Mouse (Mus musculus) embryonic fibroblast, embryonic 13.5 days (primary cell): ENCODE data around the gene Cecr2. TPM values are rescaled to one million over a fixed set of nuclear protein-coding genes. Genes with fewer than 3 reads are reported as not detected.

ENCODE experiments used
- H3K27ac ChIP-seq: 2 replicates; pipeline ENCODE4 v1.5.1; 2012; ENCODE audit warnings: low read length, control low read depth, inconsistent platforms; ENCODE audit not compliant: insufficient read depth
- H3K4me1 ChIP-seq: 2 replicates; pipeline ENCODE4 v1.6.1; 2011; ENCODE audit warnings: low read length; ENCODE audit not compliant: control insufficient read depth, insufficient read depth
- H3K4me3 ChIP-seq: 2 replicates; pipeline ENCODE4 v1.5.1; 2011; ENCODE audit warnings: mild to moderate bottlenecking, control low read depth, low read length; ENCODE audit not compliant: insufficient read depth
- CTCF ChIP-seq: IDR thresholded peaks from 2 replicates; pipeline ENCODE4 v1.5.1; 2011; ENCODE audit warnings: mild to moderate bottlenecking, control low read depth, low read length, moderate library complexity, borderline replicate concordance; ENCODE audit not compliant: insufficient read depth
- POLR2A ChIP-seq: IDR thresholded peaks from 2 replicates; pipeline ENCODE4 v1.6.1; 2011; ENCODE audit warnings: low read depth, mild to moderate bottlenecking, control low read depth, low read length, moderate library complexity
- polyA plus RNA-seq: library from polyadenylated mRNA; stranded (reverse); fragments of >200 nt; gene quantifications from 2 replicates; pipeline ENCODE4 v1.2.4, GENCODE M21; 2011; ENCODE audit warnings: low read depth; ENCODE audit not compliant: missing spikeins, insufficient read length

The Cecr2 gene
- polyA plus RNA-seq, 1 experiment: not detected

- no peak for TF ChIP-seq CTCF
- no peak for TF ChIP-seq POLR2A
- H3K27ac ChIP-seq: no peak overlapping the region
- no peaks in the 10 kb centered on the region for H3K4me1 ChIP-seq
- no peak overlapping the region for H3K4me3 ChIP-seq
Measured at GRCm38 (mm10) chr6:120769972-120770371, 103.8 kb downstream of the Cecr2 start.

DNA sequence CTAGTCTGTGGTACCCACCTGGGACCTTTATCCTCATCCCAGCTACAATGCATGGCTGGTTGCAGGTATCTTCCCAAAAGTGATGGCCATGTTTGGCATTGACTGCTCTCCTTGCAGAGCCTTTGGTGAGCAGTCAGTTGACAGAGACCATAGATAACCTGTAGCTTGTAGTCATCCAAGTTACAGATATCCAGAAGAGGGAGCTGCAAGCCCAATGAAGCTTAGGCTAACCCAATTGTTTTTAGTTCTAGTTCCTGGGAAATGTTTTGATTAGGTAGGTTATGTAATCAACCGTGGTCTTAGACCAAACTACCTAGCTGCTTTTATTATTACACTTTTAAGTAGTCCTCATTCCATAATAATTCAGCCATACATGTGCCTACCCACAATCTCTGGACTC is 105.2 kb downstream of the Cecr2 start:
- no peak overlapping the region for H3K4me3 ChIP-seq
- no peak overlapping the region for H3K27ac ChIP-seq
- H3K4me1 ChIP-seq: no peaks in the 10 kb centered on the region
- no peak for TF ChIP-seq POLR2A
- TF ChIP-seq CTCF: no peak

DNA sequence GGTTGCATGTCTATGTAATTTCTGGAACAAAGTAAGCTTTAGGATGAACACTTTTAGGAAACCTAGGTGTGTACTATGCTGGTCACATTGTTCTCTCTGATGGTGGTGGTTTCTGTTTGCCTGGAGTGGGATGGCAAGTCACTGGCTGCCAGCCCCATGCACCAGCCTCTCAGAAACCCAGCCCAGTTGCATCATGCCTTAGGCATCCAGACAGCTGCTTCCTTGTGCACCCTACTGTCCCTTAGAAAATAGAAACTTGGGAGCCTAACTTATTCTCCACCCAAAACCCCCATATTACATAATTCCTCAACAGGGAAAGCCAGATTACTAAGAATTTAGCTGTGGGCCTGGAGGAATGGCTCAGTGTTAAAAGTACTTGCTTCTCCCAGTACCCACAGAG is 105.9 kb downstream of the Cecr2 start:
- no peaks in the 10 kb centered on the region for H3K4me1 ChIP-seq
- no peak for TF ChIP-seq CTCF
- no peak for TF ChIP-seq POLR2A
- H3K27ac ChIP-seq: no peak overlapping the region
- H3K4me3 ChIP-seq: no peak overlapping the region

- H3K4me1 ChIP-seq: no peaks in the 10 kb centered on the region
Measured at GRCm38 (mm10) chr6:120773149-120773628, 107.0 kb downstream of the Cecr2 start, which contains the start of gene Slc25a18. Gene Slc25a18 (plus strand): TSS chr6:120773578.

GRCm38 (mm10) chr6:120773763-120774162 is 107.6 kb downstream of the Cecr2 start:
- Histone ChIP-seq H3K4me3 (no peak overlapping the region), H3K27ac (no peak overlapping the region), H3K4me1 (no peaks in the 10 kb centered on the region)
- TF ChIP-seq CTCF (no peak), POLR2A (no peak)

More at GRCm38 (mm10) chr6:120773149-120773628, 107.0 kb downstream of the Cecr2 start, which contains the start of gene Slc25a18:
- H3K27ac ChIP-seq: no peak within 1 kb of the TSS
- H3K4me3 ChIP-seq: no peak within 1 kb of the TSS
- TF ChIP-seq CTCF (no peak), POLR2A (no peak)

DNA sequence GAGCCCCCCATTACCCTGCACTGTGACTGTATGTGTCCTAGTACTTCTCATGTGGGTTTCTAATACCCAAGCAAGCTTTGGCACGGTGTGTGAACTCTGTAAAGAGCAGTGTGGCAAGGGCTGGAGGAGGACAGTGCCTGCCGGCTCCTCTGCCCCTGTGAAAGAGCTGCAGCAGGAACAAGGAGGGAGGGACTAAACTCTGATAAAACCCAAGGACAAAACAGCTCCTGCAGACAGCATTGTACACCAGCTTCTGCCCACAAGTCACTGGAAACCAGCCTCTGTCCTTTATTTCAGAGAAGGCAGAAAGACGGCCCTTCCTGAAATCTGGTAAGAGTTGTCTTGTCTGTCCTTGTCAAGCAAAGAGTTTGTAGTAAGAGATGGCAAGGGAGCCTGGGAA is 110.1 kb downstream of the Cecr2 start:
- Histone ChIP-seq H3K27ac (no peak overlapping the region), H3K4me3 (no peak overlapping the region), H3K4me1 (no peaks in the 10 kb centered on the region)
- TF ChIP-seq POLR2A (no peak), CTCF (no peak)

GRCm38 (mm10) chr6:120777533-120777932 is 111.4 kb downstream of the Cecr2 start:
- H3K4me3 ChIP-seq: no peak overlapping the region
- no peak overlapping the region for H3K27ac ChIP-seq
- no peak for TF ChIP-seq CTCF
- no peak for TF ChIP-seq POLR2A
- no peaks in the 10 kb centered on the region for H3K4me1 ChIP-seq

DNA sequence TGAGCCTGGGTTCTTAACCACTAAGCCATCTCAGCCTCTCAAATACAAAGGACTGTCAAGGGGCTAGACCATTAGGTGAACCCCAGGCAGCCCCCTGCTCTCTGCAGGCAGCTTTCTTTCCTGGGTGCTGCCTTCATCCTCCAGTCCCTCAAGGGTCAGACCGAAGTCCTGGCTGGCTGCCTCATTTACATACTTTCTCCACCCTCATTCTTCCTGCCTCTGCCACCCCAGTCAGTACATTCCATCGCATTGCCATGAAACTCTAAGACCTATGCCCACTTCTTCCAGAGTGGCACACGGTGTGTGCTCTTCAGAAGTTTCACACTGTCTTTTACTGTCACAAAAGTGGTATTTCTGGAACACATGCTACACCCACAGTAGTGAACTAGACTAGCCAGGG is 112.1 kb downstream of the Cecr2 start:
- H3K4me3 ChIP-seq: no peak overlapping the region
- H3K27ac ChIP-seq: no peak overlapping the region
- TF ChIP-seq CTCF (no peak), POLR2A (no peak)
- H3K4me1 ChIP-seq: no peaks in the 10 kb centered on the region

DNA sequence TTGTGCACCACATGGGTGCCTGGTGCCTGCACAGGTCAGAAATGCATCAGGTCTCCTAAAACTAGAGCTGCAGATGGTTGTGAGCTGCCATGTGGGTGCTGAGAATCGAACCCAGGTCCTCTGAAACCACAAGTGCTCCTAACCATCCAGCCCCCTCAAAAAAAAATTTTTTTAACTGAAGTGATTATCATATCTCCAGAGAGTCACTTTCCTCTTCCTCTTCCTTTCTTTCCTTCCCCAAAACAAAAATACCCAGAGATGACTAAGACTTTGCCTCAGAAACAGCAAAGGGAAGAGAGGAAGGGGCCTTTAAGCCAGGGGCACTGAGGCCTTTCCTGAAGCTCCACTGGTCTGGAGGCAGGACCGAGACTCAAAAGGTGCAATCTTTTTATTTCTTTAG is 116.8 kb downstream of the Cecr2 start:
- no peak overlapping the region for H3K4me3 ChIP-seq
- TF ChIP-seq CTCF: no peak
- no peak for TF ChIP-seq POLR2A
- no peaks in the 10 kb centered on the region for H3K4me1 ChIP-seq
- no peak overlapping the region for H3K27ac ChIP-seq

DNA sequence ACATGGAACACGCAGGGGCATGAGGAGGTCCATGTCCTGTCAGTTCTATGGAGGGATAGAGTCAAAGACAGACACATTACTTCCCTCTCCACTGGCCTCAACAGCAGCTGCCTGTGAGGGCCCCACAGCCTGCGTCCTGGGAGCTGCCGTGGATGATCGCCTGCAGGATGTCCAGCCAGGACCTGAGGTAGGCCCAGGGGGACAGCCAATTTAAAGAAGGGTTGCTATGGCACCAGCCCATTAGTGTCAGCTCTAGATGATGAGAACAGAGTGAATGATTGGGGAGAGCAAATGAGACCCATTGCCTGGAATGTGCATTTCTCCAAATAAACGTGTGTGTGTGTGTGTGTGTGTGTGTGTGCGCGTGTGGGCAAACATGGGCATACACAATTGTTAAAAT is 118.2 kb downstream of the Cecr2 start:
- no peaks in the 10 kb centered on the region for H3K4me1 ChIP-seq
- TF ChIP-seq CTCF (no peak), POLR2A (no peak)
- no peak overlapping the region for H3K27ac ChIP-seq
- H3K4me3 ChIP-seq: no peak overlapping the region
